Mouse (Mus musculus): ENCODE results near the gene Olfr552. TPM values are rescaled to one million over a fixed set of nuclear protein-coding genes. Genes with fewer than 3 reads are reported as not detected.

Olfr552 gene
- polyA plus RNA-seq (2015; fragmentation: Nextera tagmentation; extraction: Ambion mirVana) = not detected in 2 replicates

GRCm38 (mm10) chr7:102597378-102598031 lies at the start of gene Olfr552:
Gene Olfr552, plus strand, starts transcription at chr7:102597770.
- no peak within 1 kb of the TSS for H3K9ac ChIP-seq
- WGBS (ENCODE audit: insufficient replicate concordance) = 17% methylated on average over 1 of the region's 1 CpGs
- no peaks in the 10 kb centered on the region for H3K4me1 ChIP-seq (replicated peaks)
- H3K27me3 ChIP-seq = no peaks in the 10 kb centered on the region
- H3K4me3 ChIP-seq (replicated peaks) = no peak within 1 kb of the TSS
- H3K4me2 ChIP-seq = no peak within 1 kb of the TSS
- ATAC-seq (ENCODE audit: low read depth) (no peak), DNase-seq (no peak)
- H3K9me3 ChIP-seq (replicated peaks) = no peaks in the 10 kb centered on the region
- H3K36me3 ChIP-seq = no peaks in the 10 kb centered on the region
- H3K27ac ChIP-seq = no peak within 1 kb of the TSS

DNA sequence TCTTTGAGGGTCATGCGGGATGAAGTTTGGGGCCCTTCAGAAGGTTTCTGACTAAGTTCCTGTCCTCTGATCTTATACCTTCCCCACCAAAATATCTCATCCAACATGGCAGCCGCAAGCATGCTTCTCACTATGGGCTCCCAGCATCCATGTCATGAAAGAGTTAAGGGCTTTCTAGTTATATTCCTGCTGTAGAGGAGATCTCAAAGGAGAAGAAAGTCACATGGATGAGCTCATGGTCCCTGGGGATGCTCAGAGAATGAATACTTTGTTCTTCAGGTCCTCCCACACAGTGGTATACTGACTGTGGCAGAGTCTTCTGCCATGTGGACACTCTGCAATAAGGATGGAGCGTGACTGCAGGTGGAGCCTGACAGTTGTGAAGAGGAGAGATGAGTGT lies 48.0 kb upstream of the Olfr552 start, which contains the start of gene Olfr549:
Gene Olfr549, plus strand, starts transcription at position 301 of the 400 bp plus-strand sequence.
- no peak within 1 kb of the TSS for H3K4me2 ChIP-seq
- WGBS (ENCODE audit: insufficient replicate concordance) = 67% methylated on average over 3 of the region's 3 CpGs

GRCm38 (mm10) chr7:102553279-102553678 lies 44.3 kb upstream of the Olfr552 start:
- Histone ChIP-seq H3K4me2 (no peak overlapping the region), H3K27me3 (no peaks in the 10 kb centered on the region), H3K9me3 (replicated peaks) (no peaks in the 10 kb centered on the region), H3K4me3 (replicated peaks) (no peak overlapping the region), H3K36me3 (no peaks in the 10 kb centered on the region), H3K27ac (no peak overlapping the region), H3K4me1 (replicated peaks) (no peaks in the 10 kb centered on the region), H3K9ac (no peak overlapping the region)
- no peak for DNase-seq
- 51% methylated on average over 3 of the region's 3 CpGs for WGBS (ENCODE audit: insufficient replicate concordance)
- no peak for ATAC-seq (ENCODE audit: low read depth)

More for the DNA sequence above, 48.0 kb upstream of the Olfr552 start, which contains the start of gene Olfr549:
- no peaks in the 10 kb centered on the region for H3K4me1 ChIP-seq (replicated peaks)
- ATAC-seq (ENCODE audit: low read depth) = no peak
- H3K9ac ChIP-seq = no peak within 1 kb of the TSS
- H3K36me3 ChIP-seq = no peaks in the 10 kb centered on the region
- no peaks in the 10 kb centered on the region for H3K27me3 ChIP-seq
- no peaks in the 10 kb centered on the region for H3K9me3 ChIP-seq (replicated peaks)
- no peak for DNase-seq
- no peak within 1 kb of the TSS for H3K4me3 ChIP-seq (replicated peaks)
- no peak within 1 kb of the TSS for H3K27ac ChIP-seq

DNA sequence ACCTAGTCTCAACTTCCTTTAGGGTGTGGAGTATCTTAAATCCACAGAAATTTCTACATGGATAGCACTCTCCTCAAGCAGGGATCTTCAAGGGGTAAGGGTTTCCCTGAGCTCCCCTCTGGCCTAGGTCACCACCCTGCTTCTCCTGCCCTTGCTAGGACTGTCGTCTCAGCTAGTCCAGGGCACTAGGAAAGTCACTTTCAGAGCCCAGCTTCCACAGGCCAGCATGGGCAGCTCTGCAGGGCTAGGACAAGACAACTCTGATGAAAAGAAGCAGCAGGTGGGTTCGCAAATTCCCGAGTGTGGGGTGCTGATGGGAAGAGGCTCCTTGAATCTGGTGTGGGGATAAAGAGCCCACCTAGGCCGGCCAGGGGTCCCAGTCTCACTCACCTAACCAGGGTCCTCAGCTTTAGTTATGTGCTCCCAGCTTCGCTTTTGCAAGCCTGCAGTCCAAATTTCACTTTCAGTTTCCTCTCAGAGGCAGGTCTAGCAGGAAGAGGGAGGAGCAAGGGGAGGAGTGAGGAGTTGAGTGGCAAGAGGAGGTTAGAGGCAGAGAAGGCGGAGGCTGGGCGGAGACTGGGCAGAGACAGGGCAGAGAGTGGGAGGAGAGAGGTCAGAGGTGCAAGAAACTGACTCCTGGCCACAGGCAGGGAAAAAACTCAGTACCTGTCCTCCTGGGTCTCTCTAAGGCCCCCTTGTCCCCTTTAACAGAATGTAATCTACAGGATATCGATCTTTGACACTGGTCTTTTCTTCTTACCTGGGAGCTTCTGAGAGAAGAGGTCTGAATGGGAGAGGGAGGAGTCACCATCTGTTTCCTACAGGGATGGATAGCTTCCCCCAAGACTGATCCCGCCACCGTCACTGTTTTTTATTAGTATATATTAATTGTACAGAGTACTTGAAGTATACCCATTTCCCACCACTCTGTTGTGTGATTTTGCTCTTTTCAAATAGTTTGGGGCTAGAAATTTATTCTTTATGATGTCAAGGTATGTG lies 32.3 kb upstream of the Olfr552 start, which contains the start of gene Trim21:
Gene Trim21, minus strand, starts transcription at position 488 of the 999 bp plus-strand sequence.
- Histone ChIP-seq H3K4me2 (peak within 1 kb of the TSS; percentile 85), H3K27me3 (no peaks in the 10 kb centered on the region), H3K36me3 (no peaks in the 10 kb centered on the region; the same call in 1 of the 2 replicates), H3K4me1 (replicated peaks) (peaks cover 19% of the 10 kb centered on the region), H3K27ac (peak within 1 kb of the TSS; percentile 60), H3K9ac (peak within 1 kb of the TSS; percentile 77), H3K4me3 (replicated peaks) (peak within 1 kb of the TSS; percentile 75), H3K9me3 (replicated peaks) (no peaks in the 10 kb centered on the region)
- 5% methylated on average over 10 of the region's 10 CpGs for WGBS (ENCODE audit: insufficient replicate concordance)
- ATAC-seq (ENCODE audit: low read depth) = peak; percentile 100
- peak; percentile 88 for DNase-seq

- Histone ChIP-seq H3K9ac (no peak overlapping the region), H3K4me2 (no peak overlapping the region), H3K4me3 (replicated peaks) (no peak overlapping the region), H3K4me1 (replicated peaks) (peaks cover 19% of the 10 kb centered on the region), H3K36me3 (no peaks in the 10 kb centered on the region), H3K27ac (no peak overlapping the region), H3K27me3 (no peaks in the 10 kb centered on the region), H3K9me3 (replicated peaks) (no peaks in the 10 kb centered on the region)
- ATAC-seq (ENCODE audit: low read depth) (no peak), DNase-seq (no peak)
- WGBS (ENCODE audit: insufficient replicate concordance) = 71% methylated on average over 4 of the region's 4 CpGs
These were observed 31.4 kb upstream of the Olfr552 start for GRCm38 (mm10) chr7:102566219-102566618.

GRCm38 (mm10) chr7:102571142-102571541 lies 26.4 kb upstream of the Olfr552 start, which contains the start of gene Olfr550:
Gene Olfr550, plus strand, starts transcription at chr7:102571442.
- DNase-seq (no peak), ATAC-seq (ENCODE audit: low read depth) (no peak)
- WGBS (ENCODE audit: insufficient replicate concordance) = 79% methylated on average over 8 of the region's 8 CpGs
- no peak within 1 kb of the TSS for H3K27ac ChIP-seq
- no peak within 1 kb of the TSS for H3K4me3 ChIP-seq (replicated peaks)
- no peaks in the 10 kb centered on the region for H3K9me3 ChIP-seq (replicated peaks)
- no peak within 1 kb of the TSS for H3K9ac ChIP-seq
- H3K4me1 ChIP-seq (replicated peaks) = no peaks in the 10 kb centered on the region; the same call in 1 of the 2 replicates
- no peak within 1 kb of the TSS for H3K4me2 ChIP-seq
- no peaks in the 10 kb centered on the region for H3K27me3 ChIP-seq
- H3K36me3 ChIP-seq = no peaks in the 10 kb centered on the region

DNA sequence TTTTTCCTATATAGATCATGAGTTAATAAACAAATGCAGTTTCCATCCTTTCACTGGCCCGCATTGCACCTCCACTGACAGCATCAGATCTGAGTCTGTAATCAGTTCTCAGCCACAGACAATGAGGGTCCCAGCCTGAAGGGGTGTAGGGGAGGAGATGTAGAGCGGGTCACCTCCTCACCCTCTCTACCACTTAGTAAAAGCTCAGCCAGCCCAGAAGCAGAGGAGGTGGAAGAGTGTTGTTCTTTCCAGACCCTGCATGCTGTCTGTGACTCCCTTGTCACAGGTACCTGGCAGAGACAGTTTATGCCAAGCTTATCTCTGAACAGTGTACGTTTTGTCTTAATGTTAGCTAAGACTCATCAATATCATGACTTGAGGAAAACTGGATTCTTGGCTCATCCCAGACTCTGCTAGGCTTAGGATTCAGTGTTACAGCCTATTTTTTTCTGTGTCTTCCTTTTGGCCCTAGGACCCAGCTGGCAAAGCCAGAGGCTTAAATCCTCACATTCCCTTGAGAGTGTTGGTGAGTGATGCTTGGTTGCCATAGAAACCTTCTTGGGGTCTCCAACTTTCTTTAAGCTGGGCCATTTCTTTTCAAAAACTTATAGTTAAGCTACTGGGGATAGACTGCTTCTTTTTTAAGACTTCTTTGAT lies 24.3 kb upstream of the Olfr552 start:
- Histone ChIP-seq H3K4me2 (no peak overlapping the region), H3K9me3 (replicated peaks) (no peaks in the 10 kb centered on the region), H3K4me3 (replicated peaks) (no peak overlapping the region), H3K4me1 (replicated peaks) (no peaks in the 10 kb centered on the region), H3K9ac (no peak overlapping the region), H3K36me3 (no peaks in the 10 kb centered on the region), H3K27me3 (no peaks in the 10 kb centered on the region), H3K27ac (no peak overlapping the region)
- no peak for ATAC-seq (ENCODE audit: low read depth)
- WGBS (ENCODE audit: insufficient replicate concordance) = 65% methylated on average over 3 of the region's 3 CpGs
- DNase-seq = no peak

GRCm38 (mm10) chr7:102575998-102576397 lies 21.6 kb upstream of the Olfr552 start:
- Histone ChIP-seq H3K4me3 (replicated peaks) (no peak overlapping the region), H3K27me3 (no peaks in the 10 kb centered on the region), H3K4me2 (no peak overlapping the region), H3K36me3 (no peaks in the 10 kb centered on the region), H3K27ac (no peak overlapping the region), H3K9me3 (replicated peaks) (no peaks in the 10 kb centered on the region), H3K4me1 (replicated peaks) (no peaks in the 10 kb centered on the region), H3K9ac (no peak overlapping the region)
- 24% methylated on average over 6 of the region's 6 CpGs for WGBS (ENCODE audit: insufficient replicate concordance)
- no peak for ATAC-seq (ENCODE audit: low read depth)
- DNase-seq = no peak

DNA sequence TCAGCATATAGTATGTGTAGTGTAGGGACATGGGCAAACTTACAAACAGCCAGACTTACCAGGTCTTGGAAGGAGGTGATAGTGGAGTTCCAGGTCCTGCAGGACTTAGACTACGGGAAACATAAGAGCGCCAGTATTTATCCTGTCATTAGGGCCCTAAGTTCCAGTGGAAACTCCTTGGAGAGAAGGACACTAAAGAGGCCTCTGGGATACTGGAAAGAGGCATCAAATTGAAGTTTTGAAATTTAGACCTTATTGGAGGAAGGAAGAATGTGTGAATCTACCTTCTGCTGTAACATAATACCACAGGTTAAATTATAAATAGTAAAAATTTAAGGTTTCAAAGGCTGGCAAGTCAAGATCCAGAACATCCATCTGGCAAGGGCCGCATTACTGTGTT lies 5.8 kb upstream of the Olfr552 start, which contains the start of gene Olfr551:
Gene Olfr551, minus strand, starts transcription at position 101 of the 400 bp plus-strand sequence.
- 77% methylated on average over 3 of the region's 3 CpGs for WGBS (ENCODE audit: insufficient replicate concordance)
- H3K9me3 ChIP-seq (replicated peaks) = no peaks in the 10 kb centered on the region
- H3K4me3 ChIP-seq (replicated peaks) = no peak within 1 kb of the TSS
- no peak within 1 kb of the TSS for H3K9ac ChIP-seq
- no peak within 1 kb of the TSS for H3K27ac ChIP-seq
- H3K36me3 ChIP-seq = no peaks in the 10 kb centered on the region
- no peak within 1 kb of the TSS for H3K4me2 ChIP-seq
- DNase-seq (no peak), ATAC-seq (ENCODE audit: low read depth) (no peak)
- H3K27me3 ChIP-seq = no peaks in the 10 kb centered on the region
- no peaks in the 10 kb centered on the region for H3K4me1 ChIP-seq (replicated peaks)

DNA sequence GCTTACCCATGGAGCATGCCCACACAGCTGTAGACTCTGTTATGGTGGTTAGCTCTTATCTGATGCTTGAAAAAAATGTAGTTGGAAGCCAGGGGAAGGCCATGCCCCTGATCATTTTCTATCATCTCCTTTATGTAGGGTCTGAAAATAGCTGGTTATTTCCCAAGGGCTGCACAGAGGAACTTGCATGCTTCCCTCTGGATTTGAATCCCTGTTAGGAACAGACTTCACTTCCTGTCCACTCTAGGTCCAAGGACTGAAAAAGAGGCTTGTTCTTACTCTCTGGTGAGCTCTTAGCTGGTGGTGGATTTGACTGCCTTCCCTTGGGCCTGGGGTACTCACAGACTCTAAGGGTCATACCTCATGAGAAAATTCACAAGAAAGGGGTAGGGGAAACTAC lies 20.5 kb downstream of the Olfr552 start, which contains the start of gene Olfr553:
Gene Olfr553, minus strand, starts transcription at position 101 of the 400 bp plus-strand sequence.
- Histone ChIP-seq H3K9me3 (replicated peaks) (no peaks in the 10 kb centered on the region), H3K36me3 (no peaks in the 10 kb centered on the region), H3K9ac (no peak within 1 kb of the TSS), H3K27ac (no peak within 1 kb of the TSS), H3K4me1 (replicated peaks) (no peaks in the 10 kb centered on the region), H3K4me2 (no peak within 1 kb of the TSS), H3K27me3 (no peaks in the 10 kb centered on the region), H3K4me3 (replicated peaks) (no peak within 1 kb of the TSS)
- ATAC-seq (ENCODE audit: low read depth) (no peak), DNase-seq (no peak)

DNA sequence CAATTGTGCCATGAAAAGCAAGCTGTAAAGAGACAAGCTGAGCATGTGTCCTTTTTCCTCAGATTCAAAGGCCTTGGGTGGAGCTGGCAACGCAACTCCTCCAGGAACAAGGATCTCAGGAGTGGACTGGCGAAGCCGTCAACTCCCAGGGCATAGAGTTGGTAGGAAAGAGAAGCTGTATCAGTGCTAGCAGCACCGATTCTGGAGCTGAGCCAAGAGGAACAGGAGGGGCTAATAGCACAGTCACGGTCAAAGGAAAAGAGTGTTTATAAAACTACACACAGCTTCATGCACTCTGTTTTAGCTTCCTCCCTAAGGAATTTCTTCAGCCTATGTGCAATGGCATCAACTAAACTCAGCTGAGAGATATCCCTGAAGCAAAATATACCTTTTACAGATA lies 22.0 kb downstream of the Olfr552 start:
- no peaks in the 10 kb centered on the region for H3K36me3 ChIP-seq
- H3K4me1 ChIP-seq (replicated peaks) = no peaks in the 10 kb centered on the region
- WGBS (ENCODE audit: insufficient replicate concordance) = 56% methylated on average over 5 of the region's 5 CpGs
- no peaks in the 10 kb centered on the region for H3K9me3 ChIP-seq (replicated peaks)
- no peaks in the 10 kb centered on the region for H3K27me3 ChIP-seq
- ATAC-seq (ENCODE audit: low read depth) (no peak), DNase-seq (no peak)
- H3K4me3 ChIP-seq (replicated peaks) = no peak overlapping the region
- H3K4me2 ChIP-seq = no peak overlapping the region
- no peak overlapping the region for H3K9ac ChIP-seq
- no peak overlapping the region for H3K27ac ChIP-seq
